Mouse (Mus musculus): ENCODE results near the gene Ssxb1. TPM values are rescaled to one million over a fixed set of nuclear protein-coding genes. Genes with fewer than 3 reads are reported as not detected.
"Not testable (repeated sequence)": the region's sequence is repeated elsewhere in the genome, so short reads cannot be mapped to it uniquely, and the experiment has no call there.

Gene Ssxb1
- total RNA-seq (2022), result not detected

DNA sequence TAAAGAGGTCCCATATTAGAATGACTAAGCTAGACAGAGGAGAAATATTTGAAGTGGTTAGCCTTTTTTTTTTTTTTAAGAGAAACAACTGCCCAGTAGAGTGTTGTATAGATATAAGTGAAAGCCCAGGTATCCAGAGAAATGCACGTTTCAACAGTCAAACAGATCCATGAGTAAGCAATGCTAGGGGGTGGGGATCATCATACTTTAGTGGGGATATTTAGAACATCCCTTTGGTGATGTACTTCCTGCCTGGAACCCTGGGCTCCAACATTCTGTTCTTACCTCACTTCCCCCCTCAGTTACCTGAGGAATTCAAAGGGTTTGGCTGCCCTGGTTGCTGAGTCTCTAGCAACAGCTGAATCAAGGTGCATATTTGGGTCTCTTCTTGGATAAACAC is at the start of gene Ssxb1:
Gene Ssxb1 (plus strand): TSS at position 301 of the 400 bp plus-strand sequence.
- not testable (repeated sequence) for DNase-seq (ENCODE audit: low spot score in 2 of 2)

DNA sequence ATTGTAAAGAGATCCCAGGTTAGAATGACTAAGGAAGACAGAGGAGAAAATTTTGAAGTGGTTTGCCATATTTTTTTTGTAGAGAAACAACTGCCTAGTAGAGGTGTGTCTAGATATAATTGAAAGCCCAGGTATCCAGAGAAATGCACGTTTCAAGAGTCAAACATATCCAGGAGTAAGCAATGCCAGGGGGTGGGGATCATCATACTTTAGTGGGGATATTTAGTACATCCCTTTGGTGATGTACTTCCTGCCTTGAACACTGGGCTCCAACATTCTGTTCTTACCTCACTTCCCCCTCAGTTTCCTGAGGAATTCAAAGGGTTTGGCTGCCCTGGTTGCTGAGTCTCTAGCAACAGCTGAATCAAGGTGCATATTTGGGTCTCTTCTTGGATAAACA is 46.4 kb upstream of the Ssxb1 start, which contains the start of gene Ssxb9:
Gene Ssxb9 (plus strand): TSS at position 301 of the 400 bp plus-strand sequence.
- DNase-seq (ENCODE audit: low spot score in 2 of 2), result not testable (repeated sequence)

DNA sequence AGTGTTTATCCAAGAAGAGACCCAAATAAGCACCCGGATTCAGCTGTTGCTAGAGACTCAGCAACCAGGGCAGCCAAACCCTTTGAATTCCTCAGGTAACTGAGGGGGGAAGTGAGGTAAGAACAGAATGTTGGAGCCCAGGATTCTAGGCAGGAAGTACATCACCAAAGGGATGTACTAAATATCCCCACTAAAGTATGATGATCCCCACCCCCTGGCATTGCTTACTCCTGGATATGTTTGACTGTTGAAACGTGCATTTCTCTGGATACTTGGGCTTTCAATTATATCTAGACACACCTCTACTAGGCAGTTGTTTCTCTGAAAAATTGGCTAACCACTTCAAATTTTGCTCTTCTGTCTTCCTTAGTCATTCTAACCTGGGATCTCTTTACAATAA is 48.5 kb downstream of the Ssxb1 start, which contains the start of gene Ssxb2:
Gene Ssxb2 (minus strand): TSS at position 101 of the 400 bp plus-strand sequence.
- DNase-seq (ENCODE audit: low spot score in 2 of 2), result not testable (repeated sequence)

Other genes with a start within 250 kb of the Ssxb1 start
- 10 to 100 TPM; 12.7 to 15.0 (median 14.8) TPM for gene Tbc1d25, start 237.1 kb upstream of the Ssxb1 start, total RNA-seq (2022)
- gene Ebp, start 219.8 kb upstream of the Ssxb1 start, total RNA-seq (2022), result 10 to 100 TPM; 27.4 to 35.9 (median 33.1) TPM
- gene Porcn, start 206.8 kb upstream of the Ssxb1 start, total RNA-seq (2022), result 10 to 100 TPM; 66.0 to 71.8 (median 70.8) TPM
- 10 to 100 TPM; 21.8 to 24.3 (median 23.1) TPM for gene Ftsj1, start 160.9 kb upstream of the Ssxb1 start, total RNA-seq (2022)
- gene Slc38a5, start 142.2 kb upstream of the Ssxb1 start, total RNA-seq (2022), result 1 to 10 TPM; 3.0 to 4.2 (median 3.7) TPM
- not detected for gene Ssxb10, start 85.9 kb upstream of the Ssxb1 start, total RNA-seq (2022)
- gene Ssxb9, start 46.3 kb upstream of the Ssxb1 start, total RNA-seq (2022), result not detected
- not detected for gene Ssxb2, start 48.4 kb downstream of the Ssxb1 start, total RNA-seq (2022)
- not detected for gene Gm14459, start 111.6 kb downstream of the Ssxb1 start, total RNA-seq (2022)
- not detected for gene Ssxb6, start 134.9 kb downstream of the Ssxb1 start, total RNA-seq (2022)
- gene Ssxb3, start 178.5 kb downstream of the Ssxb1 start, total RNA-seq (2022), result not detected